Mouse (Mus musculus) mammary gland, adult 2 months (tissue): ENCODE measurements around the gene Gm21764. TPM values are rescaled to one million over a fixed set of nuclear protein-coding genes. Genes with fewer than 3 reads are reported as not detected.

ENCODE experiments used
- polyA plus RNA-seq: library from polyadenylated mRNA; depleted of rRNA; stranded (reverse); fragments of >200 nt; gene quantifications from 2 replicates; pipeline ENCODE4 v1.2.3, GENCODE M21; 2012; ENCODE audit warnings: low replicate concordance; rRNA removed

Gm21764 gene
- polyA plus RNA-seq, result not detected in 2 replicates

GRCm38 (mm10) chrY:18061712-18062111 lies at the start of gene Gm21764:
TSS of gene Gm21764 (minus strand) at chrY:18061812.

GRCm38 (mm10) chrY:18088816-18089215 lies 27.2 kb upstream of the Gm21764 start, which contains the start of gene Ssty1:
TSS of gene Ssty1 (plus strand) at chrY:18089116.

Other genes with a start within 250 kb of the Gm21764 start
- gene Gm21904, start 215.5 kb downstream of the Gm21764 start, polyA plus RNA-seq, result not detected in 2 replicates
- gene Gm20772, start 187.1 kb downstream of the Gm21764 start, polyA plus RNA-seq, result not detected in 2 replicates
- not detected in 2 replicates for gene Gm20831, start 187.1 kb downstream of the Gm21764 start, polyA plus RNA-seq
- not detected in 2 replicates for gene Srsy, start 124.5 kb downstream of the Gm21764 start, polyA plus RNA-seq
- not detected in 2 replicates for gene Ssty1, start 27.3 kb upstream of the Gm21764 start, polyA plus RNA-seq